Mouse (Mus musculus) liver, embryonic 14.5 days (tissue): Measurements from ENCODE around the gene Eppin. TPM values are rescaled to one million over a fixed set of nuclear protein-coding genes. Genes with fewer than 3 reads are reported as not detected.
"Not testable (repeated sequence)": the region's sequence is repeated elsewhere in the genome, so short reads cannot be mapped to it uniquely, and the experiment has no call there.

Experiments
- ATAC-seq: fragments of 200-750 bp; cut with Nextera tagmentation; 2 replicates; pipeline ENCODE4 v1.8.0; 2017; ENCODE audit warnings: moderate number of reproducible peaks, mild to moderate bottlenecking, moderate library complexity; ENCODE audit not compliant: insufficient read depth
- DNase-seq, 3 experiments: peaks; one replicate each; pipeline ENCODE4 v3.0.0-alpha.2; 2012 to 2013; ENCODE audit warnings: low read depth in 3 of 3, low spot score in 3 of 3
- H3K27ac ChIP-seq: fragments of 300-500 bp; sonication (generic); 2 replicates; pipeline ENCODE4 v1.5.1; 2014; ENCODE audit warnings: moderate library complexity, mild to moderate bottlenecking, control low read depth, inconsistent platforms
- H3K27me3 ChIP-seq: fragments of 300-500 bp; sonication (generic); 2 replicates; pipeline ENCODE4 v1.6.1; 2014; ENCODE audit warnings: mild to moderate bottlenecking, low read length, moderate library complexity; ENCODE audit not compliant: control insufficient read depth, insufficient read depth
- H3K36me3 ChIP-seq: fragments of 300-500 bp; sonication (generic); replicated peaks from 2 replicates; pipeline ENCODE4 v1.6.1; 2014; ENCODE audit warnings: low read depth; ENCODE audit not compliant: control insufficient read depth, insufficient read depth
- H3K4me1 ChIP-seq, 2 experiments: fragments of 200-500 bp in 1 of 2; fragments of 300-500 bp in 1 of 2; sonication (generic) in 1 of 2; replicated peaks; 2 replicates each; pipeline ENCODE4 v1.6.1; 2012 to 2014; ENCODE audit warnings: antibody characterized with exemption in 1 of 2, inconsistent platforms in 1 of 2, low read length in 1 of 2; ENCODE audit not compliant: control insufficient read depth in 2 of 2, insufficient read depth in 2 of 2
- H3K4me2 ChIP-seq: fragments of 300-500 bp; sonication (generic); 2 replicates; pipeline ENCODE4 v1.6.1; 2014; ENCODE audit warnings: low read depth, mild to moderate bottlenecking, control low read depth, moderate library complexity
- H3K4me3 ChIP-seq, 2 experiments: fragments of 200-500 bp in 1 of 2; fragments of 300-500 bp in 1 of 2; sonication (generic) in 1 of 2; 2 replicates each; pipeline ENCODE4 v1.5.1; 2012 to 2014; ENCODE audit warnings: low read depth in 2 of 2, low read length in 2 of 2, mild to moderate bottlenecking in 2 of 2, control low read depth in 1 of 2, inconsistent platforms in 1 of 2, moderate library complexity in 1 of 2; ENCODE audit not compliant: insufficient read depth in 1 of 2
- H3K9ac ChIP-seq: fragments of 300-500 bp; sonication (generic); replicated peaks from 2 replicates; pipeline ENCODE4 v1.6.1; 2014; ENCODE audit warnings: mild to moderate bottlenecking, control low read depth, moderate library complexity
- H3K9me3 ChIP-seq: fragments of 300-500 bp; sonication (generic); 2 replicates; pipeline ENCODE4 v1.6.1; 2016; ENCODE audit warnings: low read length, mixed read lengths; ENCODE audit not compliant: control insufficient read depth
- CTCF ChIP-seq: IDR thresholded peaks from 2 replicates; pipeline ENCODE4 v1.5.1; 2016; ENCODE audit warnings: antibody characterized with exemption, low read depth, control low read depth
- EP300 ChIP-seq: IDR thresholded peaks from 2 replicates; pipeline ENCODE4 v1.6.1; 2016; ENCODE audit warnings: antibody characterized with exemption, low read depth
- WGBS: fragments of 180-500 bp; shearing (Covaris S2); extraction: QIAGEN DNeasy Blood & Tissue Kit; methylation state at CpG from one replicate; pipeline ENCODE4 v1.1.7; 2014; ENCODE audit not compliant: insufficient replicate concordance; 5-methylcytosine and 5-hydroxymethylcytosine counted together
- polyA plus RNA-seq, 2 experiments: library from polyadenylated mRNA; depleted of rRNA in 1 of 2; stranded (reverse) in 1 of 2; unstranded in 1 of 2; fragments of >200 nt; fragmentation: Nextera tagmentation in 1 of 2; extraction: Ambion mirVana in 1 of 2; gene quantifications; 2 replicates each; pipeline versions ENCODE4 v1.2.1 to v1.2.3; 2012 to 2014

Gene Eppin
- polyA plus RNA-seq, 2 experiments: not detected

- TF ChIP-seq EP300 (no peak), CTCF (no peak)
- WGBS: 67% methylated on average over 8 of the region's 8 CpGs
- DNase-seq (no peak), ATAC-seq (no peak)
- no peak overlapping the region for H3K9ac ChIP-seq
- no peak overlapping the region for H3K4me3 ChIP-seq
- H3K4me2 ChIP-seq: no peak overlapping the region
- no peaks in the 10 kb centered on the region for H3K27me3 ChIP-seq
- no peaks in the 10 kb centered on the region for H3K36me3 ChIP-seq
- H3K9me3 ChIP-seq: no peaks in the 10 kb centered on the region; the same call in 1 of the 2 replicates
- H3K27ac ChIP-seq: no peak overlapping the region
- H3K4me1 ChIP-seq: no peaks in the 10 kb centered on the region
These were observed 11.0 kb upstream of the Eppin start for GRCm38 (mm10) chr2:164604411-164604810.

GRCm38 (mm10) chr2:164603482-164603881, 10.1 kb upstream of the Eppin start:
- Histone ChIP-seq H3K9ac (no peak overlapping the region), H3K4me3 (no peak overlapping the region), H3K4me1 (no peaks in the 10 kb centered on the region), H3K4me2 (no peak overlapping the region), H3K36me3 (no peaks in the 10 kb centered on the region), H3K9me3 (no peaks in the 10 kb centered on the region; the same call in 1 of the 2 replicates), H3K27me3 (no peaks in the 10 kb centered on the region), H3K27ac (no peak overlapping the region)
- TF ChIP-seq EP300: no peak
- peak; percentile 27; the same call in 1 of the 2 replicates for TF ChIP-seq CTCF
- ATAC-seq (no peak), DNase-seq (no peak)
- 71% methylated on average over 3 of the region's 3 CpGs for WGBS

GRCm38 (mm10) chr2:164600179-164600578, 6.8 kb upstream of the Eppin start:
- Histone ChIP-seq H3K4me1 (no peaks in the 10 kb centered on the region), H3K9me3 (no peaks in the 10 kb centered on the region; the same call in 1 of the 2 replicates), H3K9ac (no peak overlapping the region), H3K27me3 (no peaks in the 10 kb centered on the region), H3K4me2 (no peak overlapping the region), H3K36me3 (no peaks in the 10 kb centered on the region), H3K27ac (no peak overlapping the region), H3K4me3 (no peak overlapping the region)
- TF ChIP-seq CTCF (peak; percentile 59), EP300 (no peak)
- no peak for ATAC-seq
- 55% methylated on average over 3 of the region's 3 CpGs for WGBS
- no peak for DNase-seq

DNA sequence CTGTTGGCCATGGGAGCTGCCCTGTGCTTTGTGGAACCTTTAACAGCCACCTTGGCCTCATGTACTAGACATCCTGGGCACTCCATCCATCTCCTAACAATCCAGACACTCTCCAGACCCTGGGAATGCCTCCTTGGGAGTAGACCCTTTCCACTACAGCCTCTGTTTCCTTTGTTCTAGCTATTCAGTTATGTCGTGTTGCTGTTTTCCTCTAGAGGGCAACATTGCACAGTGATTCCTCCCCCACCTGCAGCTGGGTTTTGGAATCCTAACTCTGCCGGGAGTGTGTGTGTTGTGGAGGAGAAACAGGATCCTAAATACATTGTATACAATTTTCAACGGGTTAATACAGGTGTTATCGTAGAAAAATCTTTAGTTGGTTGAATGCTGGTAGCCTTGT, 1.4 kb downstream of the Eppin start:
- H3K4me3 ChIP-seq: no peak overlapping the region
- no peaks in the 10 kb centered on the region for H3K27me3 ChIP-seq
- no peak for DNase-seq
- no peak overlapping the region for H3K4me2 ChIP-seq
- H3K36me3 ChIP-seq: no peaks in the 10 kb centered on the region
- no peak for ATAC-seq
- H3K9me3 ChIP-seq: no peaks in the 10 kb centered on the region
- H3K4me1 ChIP-seq: no peaks in the 10 kb centered on the region
- H3K27ac ChIP-seq: no peak overlapping the region
- peak; percentile 49 for TF ChIP-seq CTCF
- TF ChIP-seq EP300: no peak
- no peak overlapping the region for H3K9ac ChIP-seq
- 10% methylated on average over 4 of the region's 4 CpGs for WGBS

DNA sequence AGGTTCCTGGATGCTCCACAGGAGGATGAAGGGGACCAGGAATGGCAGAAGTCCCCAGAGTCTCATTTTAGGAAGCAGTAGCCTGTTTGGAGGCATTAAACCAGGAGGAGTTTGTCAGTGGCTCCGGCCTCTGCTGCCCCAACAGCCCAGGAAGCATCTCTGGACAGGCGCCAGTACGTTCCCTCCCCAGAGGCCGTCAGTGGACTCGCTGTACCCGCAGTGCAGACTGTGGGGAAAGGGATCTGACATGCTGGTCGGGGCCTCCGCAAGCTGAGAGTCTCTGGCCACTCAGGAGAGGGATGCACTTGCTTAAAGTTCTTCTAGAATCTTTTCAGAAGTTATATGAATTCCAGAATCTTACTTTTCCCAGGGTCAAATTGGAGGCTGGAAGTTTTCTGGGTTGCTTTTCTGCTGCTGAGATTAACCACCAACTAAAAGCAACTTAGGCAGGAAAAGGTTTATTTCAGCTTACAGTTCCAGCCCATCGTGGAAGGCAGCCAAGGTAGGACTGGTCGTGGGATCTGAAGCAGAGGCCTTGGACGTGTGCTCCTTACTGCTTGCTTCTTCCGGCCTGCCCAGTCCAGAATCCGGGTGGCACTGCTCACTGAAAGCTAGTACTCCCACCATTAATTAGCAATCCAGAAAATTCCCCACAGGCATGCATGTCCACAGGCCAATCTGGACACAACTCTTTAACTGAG, 8.2 kb downstream of the Eppin start, which contains the start of gene Wfdc6a:
Gene Wfdc6a, minus strand, starts transcription at position 423 of the 701 bp plus-strand sequence.
- H3K27me3 ChIP-seq, H3K4me3 ChIP-seq, H3K9ac ChIP-seq, H3K4me2 ChIP-seq, ATAC-seq, H3K4me1 ChIP-seq, DNase-seq, H3K9me3 ChIP-seq, H3K27ac ChIP-seq, H3K36me3 ChIP-seq: not testable (repeated sequence)
- 60% methylated on average over 13 of the region's 13 CpGs for WGBS

DNA sequence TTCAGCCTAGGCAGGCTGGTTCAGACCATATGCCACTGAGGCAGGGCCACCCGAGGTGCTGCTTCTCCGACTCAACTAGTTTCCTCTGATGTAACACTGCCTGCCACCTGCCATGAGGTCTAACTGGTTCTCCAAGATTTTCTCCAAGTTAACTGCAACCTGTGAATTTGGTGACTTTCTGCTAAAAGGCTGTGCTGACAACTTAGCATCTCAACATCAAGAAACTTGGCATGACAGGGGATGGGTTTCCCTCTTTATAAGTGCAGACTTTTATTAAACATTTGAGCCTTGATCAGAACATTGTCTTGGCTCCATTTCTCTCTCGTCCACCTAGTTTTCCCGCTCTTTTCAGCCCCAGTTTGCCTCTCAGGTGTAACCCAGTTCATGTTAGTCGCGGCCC, 20.0 kb downstream of the Eppin start, which contains the start of gene Spint3:
Gene Spint3, minus strand, starts transcription at position 101 of the 400 bp plus-strand sequence.
- not testable (repeated sequence) for DNase-seq, ATAC-seq, H3K4me3 ChIP-seq, H3K4me2 ChIP-seq, H3K27ac ChIP-seq, H3K9ac ChIP-seq, H3K36me3 ChIP-seq, H3K27me3 ChIP-seq, H3K4me1 ChIP-seq, H3K9me3 ChIP-seq
- 51% methylated on average over 6 of the region's 6 CpGs for WGBS
